Mouse (Mus musculus): ENCODE data around the gene Slc6a9. TPM values are rescaled to one million over a fixed set of nuclear protein-coding genes. Genes with fewer than 3 reads are reported as not detected.

The Slc6a9 gene
- polyA plus RNA-seq (2012; ENCODE audit: insufficient read depth, insufficient read length, low replicate concordance, missing spikeins), result not detected in 2 replicates

GRCm38 (mm10) chr4:117834457-117834844, at the start of gene Slc6a9:
TSS of gene Slc6a9 (plus strand) at chr4:117834506.
- TF ChIP-seq POLR2A (IDR thresholded peaks at IDR 0.05; ENCODE audit: insufficient read depth, low read depth, low read length) (no peak), CTCF (IDR thresholded peaks at IDR 0.05; ENCODE audit: insufficient read depth, low read depth, low read length) (no peak)
- Histone ChIP-seq H3K4me3 (ENCODE audit: insufficient read depth, low read depth, low read length) (peak within 1 kb of the TSS; percentile 60), H3K4me1 (ENCODE audit: control insufficient read depth, insufficient read depth, low read length) (peaks cover 9% of the 10 kb centered on the region), H3K27ac (ENCODE audit: insufficient read depth, low read depth, low read length) (peak within 1 kb of the TSS; percentile 59)
- WGBS, result 40% methylated on average over 3 of the region's 3 CpGs

- no peaks in the 10 kb centered on the region for H3K4me1 ChIP-seq (ENCODE audit: control insufficient read depth, insufficient read depth, low read length)
- no peak overlapping the region for H3K4me3 ChIP-seq (ENCODE audit: insufficient read depth, low read depth, low read length)
- WGBS, result 36% methylated on average over 8 of the region's 8 CpGs
- H3K27ac ChIP-seq (ENCODE audit: insufficient read depth, low read depth, low read length), result no peak overlapping the region
- TF ChIP-seq POLR2A (IDR thresholded peaks at IDR 0.05; ENCODE audit: insufficient read depth, low read depth, low read length) (no peak), CTCF (IDR thresholded peaks at IDR 0.05; ENCODE audit: insufficient read depth, low read depth, low read length) (no peak)
Measured at GRCm38 (mm10) chr4:117786963-117787362, 47.3 kb upstream of the Slc6a9 start.

- Histone ChIP-seq H3K4me1 (ENCODE audit: control insufficient read depth, insufficient read depth, low read length) (no peaks in the 10 kb centered on the region), H3K27ac (ENCODE audit: insufficient read depth, low read depth, low read length) (no peak overlapping the region), H3K4me3 (ENCODE audit: insufficient read depth, low read depth, low read length) (no peak overlapping the region)
- TF ChIP-seq POLR2A (IDR thresholded peaks at IDR 0.05; ENCODE audit: insufficient read depth, low read depth, low read length) (no peak), CTCF (IDR thresholded peaks at IDR 0.05; ENCODE audit: insufficient read depth, low read depth, low read length) (no peak)
- 75% methylated on average over 10 of the region's 10 CpGs for WGBS
Measured at GRCm38 (mm10) chr4:117788308-117788707, 46.0 kb upstream of the Slc6a9 start.

DNA sequence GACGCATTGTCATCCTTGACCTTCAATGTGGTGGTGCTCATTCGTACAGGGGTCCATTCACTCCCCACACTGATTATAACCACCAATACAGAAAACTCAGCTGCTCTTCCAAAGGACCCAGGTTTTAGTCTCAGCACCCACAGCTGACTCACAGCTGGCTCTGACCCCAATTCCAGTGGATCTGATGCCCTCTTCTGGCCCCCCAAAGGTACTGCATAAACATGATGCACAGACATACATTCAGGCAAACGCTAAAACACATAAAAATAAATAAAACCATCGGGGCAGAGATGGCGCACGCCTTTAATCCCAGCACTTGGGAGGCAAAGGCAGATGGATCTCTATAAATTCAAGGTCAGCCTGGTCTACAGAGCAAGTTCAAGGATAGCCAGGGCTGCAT, 34.4 kb upstream of the Slc6a9 start:
- 82% methylated on average over 6 of the region's 6 CpGs for WGBS
- no peak for TF ChIP-seq CTCF (IDR thresholded peaks at IDR 0.05; ENCODE audit: insufficient read depth, low read depth, low read length)
- no peak for TF ChIP-seq POLR2A (IDR thresholded peaks at IDR 0.05; ENCODE audit: insufficient read depth, low read depth, low read length)
- no peak overlapping the region for H3K27ac ChIP-seq (ENCODE audit: insufficient read depth, low read depth, low read length)
- H3K4me1 ChIP-seq (ENCODE audit: control insufficient read depth, insufficient read depth, low read length), result no peaks in the 10 kb centered on the region
- H3K4me3 ChIP-seq (ENCODE audit: insufficient read depth, low read depth, low read length), result no peak overlapping the region

- H3K27ac ChIP-seq (ENCODE audit: insufficient read depth, low read depth, low read length), result no peak overlapping the region
- no peak for TF ChIP-seq CTCF (IDR thresholded peaks at IDR 0.05; ENCODE audit: insufficient read depth, low read depth, low read length)
- no peak for TF ChIP-seq POLR2A (IDR thresholded peaks at IDR 0.05; ENCODE audit: insufficient read depth, low read depth, low read length)
- no peaks in the 10 kb centered on the region for H3K4me1 ChIP-seq (ENCODE audit: control insufficient read depth, insufficient read depth, low read length)
- no peak overlapping the region for H3K4me3 ChIP-seq (ENCODE audit: insufficient read depth, low read depth, low read length)
- 70% methylated on average over 5 of the region's 5 CpGs for WGBS
Measured at GRCm38 (mm10) chr4:117806992-117807391, 27.3 kb upstream of the Slc6a9 start.

DNA sequence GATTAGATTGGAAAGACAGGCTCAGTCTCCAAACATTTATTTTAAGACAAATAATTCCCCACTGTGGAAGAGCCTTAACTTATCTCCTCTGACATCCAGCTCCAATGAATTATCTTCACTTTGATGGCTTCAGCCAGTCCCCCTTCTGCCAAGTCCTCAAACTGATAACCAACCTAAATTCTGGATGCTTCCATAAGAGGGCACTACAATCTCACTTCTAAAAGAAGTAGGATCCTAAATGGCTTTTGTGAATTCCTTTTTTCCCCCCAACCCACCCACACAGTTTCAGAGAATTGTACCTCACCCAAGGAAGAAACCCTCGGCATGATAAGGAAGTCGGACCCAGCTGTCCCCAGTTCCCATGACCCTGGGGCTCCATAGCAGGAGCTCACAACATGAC, 23.4 kb upstream of the Slc6a9 start:
- H3K4me3 ChIP-seq (ENCODE audit: insufficient read depth, low read depth, low read length), result no peak overlapping the region
- 35% methylated on average over 2 of the region's 2 CpGs for WGBS
- H3K27ac ChIP-seq (ENCODE audit: insufficient read depth, low read depth, low read length), result no peak overlapping the region
- H3K4me1 ChIP-seq (ENCODE audit: control insufficient read depth, insufficient read depth, low read length), result peaks cover 8% of the 10 kb centered on the region; the same call in 1 of the 2 replicates
- TF ChIP-seq CTCF (IDR thresholded peaks at IDR 0.05; ENCODE audit: insufficient read depth, low read depth, low read length) (no peak), POLR2A (IDR thresholded peaks at IDR 0.05; ENCODE audit: insufficient read depth, low read depth, low read length) (no peak)

DNA sequence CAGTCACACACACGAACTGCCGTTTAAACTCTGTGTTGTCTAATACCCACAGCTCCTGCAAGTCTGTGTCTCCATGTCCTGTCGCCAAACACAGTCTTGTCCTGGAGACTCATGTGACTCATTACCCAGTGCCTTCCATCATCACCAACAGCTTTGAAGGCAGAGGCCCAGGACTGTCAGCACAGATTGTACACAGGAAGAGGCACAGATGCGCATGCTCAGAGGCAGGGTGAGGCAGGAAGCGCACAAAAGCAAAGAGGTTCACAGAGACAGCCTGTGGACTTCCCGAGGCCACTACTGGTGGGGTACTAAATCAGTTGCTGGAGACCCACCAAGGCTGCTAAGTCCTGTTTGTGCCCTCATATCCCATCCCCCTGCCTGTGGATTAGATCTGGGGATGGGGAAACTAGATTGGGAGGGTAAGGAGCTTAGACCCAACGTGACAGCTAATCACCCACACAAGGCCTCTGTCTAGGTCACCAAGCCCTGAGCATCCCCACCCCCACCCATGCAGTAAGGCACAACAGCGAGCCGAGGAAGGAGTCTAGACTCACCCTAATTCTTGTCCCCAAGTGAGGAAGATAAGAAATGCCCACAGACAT, 20.6 kb upstream of the Slc6a9 start:
- no peak for TF ChIP-seq POLR2A (IDR thresholded peaks at IDR 0.05; ENCODE audit: insufficient read depth, low read depth, low read length)
- no peak for TF ChIP-seq CTCF (IDR thresholded peaks at IDR 0.05; ENCODE audit: insufficient read depth, low read depth, low read length)
- Histone ChIP-seq H3K27ac (ENCODE audit: insufficient read depth, low read depth, low read length) (no peak overlapping the region), H3K4me3 (ENCODE audit: insufficient read depth, low read depth, low read length) (no peak overlapping the region), H3K4me1 (ENCODE audit: control insufficient read depth, insufficient read depth, low read length) (peaks cover 8% of the 10 kb centered on the region; the same call in 1 of the 2 replicates)
- 75% methylated on average over 9 of the region's 9 CpGs for WGBS

DNA sequence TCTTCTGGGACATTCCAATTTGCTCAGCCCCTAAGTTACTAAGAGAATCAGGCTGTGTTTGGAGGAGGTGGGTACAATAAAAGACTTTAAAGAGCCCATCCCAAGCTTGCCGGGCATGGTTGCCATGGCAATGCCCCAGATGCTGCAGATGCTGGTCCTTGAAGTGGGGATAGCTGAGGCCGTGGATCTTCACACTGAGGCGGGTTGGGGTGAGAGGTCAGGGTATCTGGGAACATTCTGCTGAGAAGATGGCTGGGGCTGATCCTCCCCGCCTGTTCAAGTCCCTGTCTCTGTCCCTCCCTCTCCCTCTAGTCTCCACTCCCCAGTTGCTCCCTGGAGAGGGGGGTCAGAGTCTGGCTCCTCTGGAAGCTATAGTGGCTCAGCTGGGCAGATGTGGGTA, 20.0 kb upstream of the Slc6a9 start:
- 55% methylated on average over 4 of the region's 4 CpGs for WGBS
- peaks cover 8% of the 10 kb centered on the region; the same call in 1 of the 2 replicates for H3K4me1 ChIP-seq (ENCODE audit: control insufficient read depth, insufficient read depth, low read length)
- H3K4me3 ChIP-seq (ENCODE audit: insufficient read depth, low read depth, low read length), result no peak overlapping the region
- TF ChIP-seq CTCF (IDR thresholded peaks at IDR 0.05; ENCODE audit: insufficient read depth, low read depth, low read length), result no peak
- no peak for TF ChIP-seq POLR2A (IDR thresholded peaks at IDR 0.05; ENCODE audit: insufficient read depth, low read depth, low read length)
- H3K27ac ChIP-seq (ENCODE audit: insufficient read depth, low read depth, low read length), result no peak overlapping the region

DNA sequence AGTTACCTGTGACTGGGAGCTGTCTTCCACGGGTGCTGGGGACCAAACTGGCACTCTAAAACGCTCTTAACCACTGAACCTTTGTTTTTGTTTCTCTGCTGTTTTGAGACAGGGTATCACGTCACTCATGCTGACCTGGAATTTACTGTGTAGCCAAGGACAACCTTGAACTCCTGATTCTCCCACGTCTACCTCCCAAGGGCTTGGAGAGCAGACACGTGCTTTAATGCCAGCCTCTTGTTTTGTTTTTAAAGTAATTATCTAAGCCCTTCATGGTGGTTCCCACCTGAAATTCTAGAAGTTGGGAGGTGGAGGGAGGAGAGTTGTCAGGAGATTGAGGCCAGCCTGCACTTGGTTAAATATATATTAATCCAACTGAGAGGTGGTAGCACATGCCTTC, 17.5 kb upstream of the Slc6a9 start:
- no peak overlapping the region for H3K4me3 ChIP-seq (ENCODE audit: insufficient read depth, low read depth, low read length)
- no peak overlapping the region for H3K27ac ChIP-seq (ENCODE audit: insufficient read depth, low read depth, low read length)
- TF ChIP-seq POLR2A (IDR thresholded peaks at IDR 0.05; ENCODE audit: insufficient read depth, low read depth, low read length) (no peak), CTCF (IDR thresholded peaks at IDR 0.05; ENCODE audit: insufficient read depth, low read depth, low read length) (no peak)
- peaks cover 8% of the 10 kb centered on the region; the same call in 1 of the 2 replicates for H3K4me1 ChIP-seq (ENCODE audit: control insufficient read depth, insufficient read depth, low read length)
- 85% methylated on average over 5 of the region's 5 CpGs for WGBS

All from olfactory bulb, adult 2 months (tissue).